Mouse (Mus musculus) liver, embryonic 13.5 days (tissue): ENCODE measurements around the gene Irak3. TPM values are rescaled to one million over a fixed set of nuclear protein-coding genes. Genes with fewer than 3 reads are reported as not detected.
A peak's percentile ranks its signal among the peaks of the same experiment; 100 is the strongest.

ENCODE experiments used
- ATAC-seq: fragments of 200-750 bp; cut with Nextera tagmentation; 2 replicates; pipeline ENCODE4 v1.8.0; 2017; ENCODE audit warnings: low read depth, mild to moderate bottlenecking, moderate number of reproducible peaks, moderate library complexity
- DNase-seq: peaks from one replicate; pipeline ENCODE4 v3.0.0; 2022
- H3K27ac ChIP-seq: fragments of 300-500 bp; sonication (generic); 2 replicates; pipeline ENCODE4 v1.5.1; 2015; ENCODE audit warnings: moderate library complexity, mild to moderate bottlenecking, inconsistent platforms
- H3K27me3 ChIP-seq: fragments of 300-500 bp; sonication (generic); 2 replicates; pipeline ENCODE4 v1.6.1; 2015; ENCODE audit warnings: mild to moderate bottlenecking, inconsistent platforms
- H3K36me3 ChIP-seq: fragments of 300-500 bp; sonication (generic); 2 replicates; pipeline ENCODE4 v1.6.1; 2015; ENCODE audit warnings: mild to moderate bottlenecking, inconsistent platforms
- H3K4me1 ChIP-seq: fragments of 300-500 bp; sonication (generic); replicated peaks from 2 replicates; pipeline ENCODE4 v1.6.1; 2015; ENCODE audit warnings: inconsistent platforms
- H3K4me2 ChIP-seq: fragments of 300-500 bp; sonication (generic); 2 replicates; pipeline ENCODE4 v1.6.1; 2015; ENCODE audit warnings: inconsistent platforms, mild to moderate bottlenecking, moderate library complexity
- H3K4me3 ChIP-seq: fragments of 300-500 bp; sonication (generic); replicated peaks from 2 replicates; pipeline ENCODE4 v1.5.1; 2015; ENCODE audit warnings: mild to moderate bottlenecking, inconsistent platforms
- H3K9ac ChIP-seq: fragments of 300-500 bp; sonication (generic); 2 replicates; pipeline ENCODE4 v1.6.1; 2015; ENCODE audit warnings: mild to moderate bottlenecking, inconsistent platforms
- H3K9me3 ChIP-seq: fragments of 300-500 bp; sonication (generic); replicated peaks from 2 replicates; pipeline ENCODE4 v1.6.1; 2016; ENCODE audit warnings: inconsistent platforms
- WGBS: fragments of 180-500 bp; shearing (Covaris S2); methylation state at CpG from one replicate; pipeline ENCODE4 v1.1.7; 2015; ENCODE audit not compliant: insufficient replicate concordance; 5-methylcytosine and 5-hydroxymethylcytosine counted together
- polyA plus RNA-seq: library from polyadenylated mRNA; unstranded; fragments of >200 nt; fragmentation: Nextera tagmentation; extraction: Ambion mirVana; gene quantifications from 2 replicates; pipeline ENCODE4 v1.2.1, GENCODE M21; 2015

The Irak3 gene
- polyA plus RNA-seq, 1 experiment from 2014 or later, result 0.80 TPM

GRCm38 (mm10) chr10:120153911-120154310 is 48.0 kb downstream of the Irak3 start:
- Histone ChIP-seq H3K27me3 (no peaks in the 10 kb centered on the region), H3K4me3 (no peak overlapping the region), H3K9me3 (no peaks in the 10 kb centered on the region; the same call in 1 of the 2 replicates), H3K4me2 (no peak overlapping the region), H3K27ac (no peak overlapping the region), H3K36me3 (no peaks in the 10 kb centered on the region), H3K4me1 (no peaks in the 10 kb centered on the region), H3K9ac (no peak overlapping the region)
- no peak for ATAC-seq
- WGBS, result 72% methylated on average over 2 of the region's 2 CpGs
- DNase-seq, result no peak

DNA sequence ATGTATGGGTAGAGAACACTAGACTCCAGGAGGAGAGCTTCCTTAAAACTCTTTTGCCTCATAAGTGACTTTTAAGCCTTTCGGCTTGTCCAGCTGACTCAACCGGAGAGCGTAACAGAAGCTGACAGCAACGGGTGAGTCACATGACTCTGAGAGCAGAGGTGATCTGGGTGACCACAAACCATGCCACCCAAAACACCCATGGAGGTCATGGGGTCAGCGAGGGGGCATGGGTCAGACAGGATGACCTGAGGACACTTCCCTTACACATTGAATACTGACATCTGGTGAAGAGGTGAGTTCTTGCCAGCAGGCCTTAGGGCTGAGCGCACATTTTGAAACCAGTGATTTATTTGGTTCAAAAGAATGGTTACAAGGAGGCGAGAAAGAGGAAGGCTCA is 50.3 kb downstream of the Irak3 start:
- Histone ChIP-seq H3K4me3 (no peak overlapping the region), H3K4me2 (no peak overlapping the region), H3K9me3 (no peaks in the 10 kb centered on the region; the same call in 1 of the 2 replicates), H3K27ac (no peak overlapping the region), H3K36me3 (no peaks in the 10 kb centered on the region), H3K27me3 (no peaks in the 10 kb centered on the region), H3K9ac (no peak overlapping the region), H3K4me1 (no peaks in the 10 kb centered on the region)
- DNase-seq, result no peak
- 77% methylated on average over 7 of the region's 7 CpGs for WGBS
- ATAC-seq, result no peak

DNA sequence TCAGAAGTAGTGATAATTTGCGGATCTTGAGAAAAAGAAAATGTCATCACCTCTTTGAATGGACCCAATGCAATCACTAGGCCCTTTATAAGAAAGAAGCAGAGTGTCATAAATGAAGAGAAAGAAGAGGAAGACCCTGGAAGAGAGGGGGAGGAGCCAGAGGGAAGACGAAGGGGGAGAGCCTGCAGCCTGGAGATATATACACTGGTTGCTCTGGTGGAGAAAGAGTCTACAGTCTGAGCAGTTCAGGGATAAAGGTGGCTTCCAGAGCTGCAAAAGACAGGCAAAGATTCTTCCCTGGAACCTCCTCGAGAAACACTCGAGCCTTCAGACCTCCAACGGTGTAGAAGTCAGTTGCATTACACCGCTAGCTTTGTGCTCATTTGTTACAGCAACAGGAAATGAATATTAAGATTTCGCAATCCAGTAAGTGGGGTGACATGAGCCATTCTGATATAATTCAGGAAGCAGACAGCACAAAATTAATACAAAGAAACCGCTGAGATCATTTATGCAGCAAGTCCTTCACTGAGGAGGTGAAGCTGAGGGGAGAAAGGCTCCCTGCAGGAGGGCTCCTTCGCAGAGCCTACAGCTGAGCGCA is 60.9 kb downstream of the Irak3 start:
- DNase-seq (no peak), ATAC-seq (no peak)
- Histone ChIP-seq H3K27me3 (no peaks in the 10 kb centered on the region), H3K36me3 (no peaks in the 10 kb centered on the region), H3K9ac (no peak overlapping the region), H3K4me1 (no peaks in the 10 kb centered on the region), H3K4me2 (no peak overlapping the region), H3K4me3 (no peak overlapping the region), H3K9me3 (no peaks in the 10 kb centered on the region), H3K27ac (no peak overlapping the region)
- 34% methylated on average over 10 of the region's 10 CpGs for WGBS

GRCm38 (mm10) chr10:120140193-120140592 is 61.7 kb downstream of the Irak3 start:
- no peaks in the 10 kb centered on the region for H3K27me3 ChIP-seq
- no peak overlapping the region for H3K9ac ChIP-seq
- WGBS, result 28% methylated on average over 4 of the region's 4 CpGs
- no peak overlapping the region for H3K27ac ChIP-seq
- no peak overlapping the region for H3K4me3 ChIP-seq
- no peak for DNase-seq
- H3K9me3 ChIP-seq, result no peaks in the 10 kb centered on the region
- H3K4me1 ChIP-seq, result no peaks in the 10 kb centered on the region
- H3K4me2 ChIP-seq, result no peak overlapping the region
- H3K36me3 ChIP-seq, result no peaks in the 10 kb centered on the region
- no peak for ATAC-seq

- Histone ChIP-seq H3K27ac (no peak overlapping the region), H3K27me3 (no peaks in the 10 kb centered on the region), H3K9me3 (no peaks in the 10 kb centered on the region), H3K4me3 (no peak overlapping the region), H3K4me2 (no peak overlapping the region), H3K36me3 (no peaks in the 10 kb centered on the region), H3K4me1 (no peaks in the 10 kb centered on the region), H3K9ac (no peak overlapping the region)
- ATAC-seq, result no peak
- 53% methylated on average over 12 of the region's 12 CpGs for WGBS
- DNase-seq, result no peak
Observed at GRCm38 (mm10) chr10:120136020-120136562, 65.8 kb downstream of the Irak3 start.

DNA sequence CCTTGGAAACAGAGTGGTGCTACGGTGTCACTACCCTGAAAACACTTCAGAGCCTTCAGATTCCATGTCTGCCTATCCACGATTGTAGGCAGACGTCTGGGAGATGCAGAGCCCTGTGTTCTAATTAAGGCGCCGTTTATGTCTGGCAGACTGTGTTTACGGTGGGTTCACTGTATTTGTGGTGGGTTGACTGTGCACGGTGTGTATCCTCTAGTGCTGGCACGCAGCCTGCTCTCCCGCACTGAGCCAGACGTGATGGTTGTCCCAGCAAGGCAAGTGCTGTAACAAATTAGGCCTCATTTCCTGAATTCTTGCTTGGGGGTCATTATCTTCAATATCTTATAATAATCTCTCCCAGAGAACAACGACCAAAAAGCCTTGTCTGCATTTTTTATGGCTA is 68.2 kb downstream of the Irak3 start:
- H3K9me3 ChIP-seq, result no peaks in the 10 kb centered on the region
- peaks cover 6% of the 10 kb centered on the region; the same call in 1 of the 2 replicates for H3K27me3 ChIP-seq
- WGBS, result 66% methylated on average over 11 of the region's 11 CpGs
- H3K4me1 ChIP-seq, result no peaks in the 10 kb centered on the region
- no peak overlapping the region for H3K9ac ChIP-seq
- H3K4me2 ChIP-seq, result no peak overlapping the region
- no peak overlapping the region for H3K4me3 ChIP-seq
- no peak for DNase-seq
- ATAC-seq, result no peak
- H3K27ac ChIP-seq, result no peak overlapping the region
- H3K36me3 ChIP-seq, result no peaks in the 10 kb centered on the region

- Histone ChIP-seq H3K9ac (no peak overlapping the region), H3K27me3 (peaks cover 11% of the 10 kb centered on the region; the same call in 1 of the 2 replicates), H3K4me1 (no peaks in the 10 kb centered on the region), H3K4me3 (no peak overlapping the region), H3K9me3 (no peaks in the 10 kb centered on the region), H3K36me3 (no peaks in the 10 kb centered on the region), H3K4me2 (no peak overlapping the region), H3K27ac (no peak overlapping the region)
- WGBS, result 55% methylated on average over 16 of the region's 16 CpGs
- DNase-seq (peak; percentile 17), ATAC-seq (no peak)
Observed at GRCm38 (mm10) chr10:120130621-120131020, 71.3 kb downstream of the Irak3 start.

DNA sequence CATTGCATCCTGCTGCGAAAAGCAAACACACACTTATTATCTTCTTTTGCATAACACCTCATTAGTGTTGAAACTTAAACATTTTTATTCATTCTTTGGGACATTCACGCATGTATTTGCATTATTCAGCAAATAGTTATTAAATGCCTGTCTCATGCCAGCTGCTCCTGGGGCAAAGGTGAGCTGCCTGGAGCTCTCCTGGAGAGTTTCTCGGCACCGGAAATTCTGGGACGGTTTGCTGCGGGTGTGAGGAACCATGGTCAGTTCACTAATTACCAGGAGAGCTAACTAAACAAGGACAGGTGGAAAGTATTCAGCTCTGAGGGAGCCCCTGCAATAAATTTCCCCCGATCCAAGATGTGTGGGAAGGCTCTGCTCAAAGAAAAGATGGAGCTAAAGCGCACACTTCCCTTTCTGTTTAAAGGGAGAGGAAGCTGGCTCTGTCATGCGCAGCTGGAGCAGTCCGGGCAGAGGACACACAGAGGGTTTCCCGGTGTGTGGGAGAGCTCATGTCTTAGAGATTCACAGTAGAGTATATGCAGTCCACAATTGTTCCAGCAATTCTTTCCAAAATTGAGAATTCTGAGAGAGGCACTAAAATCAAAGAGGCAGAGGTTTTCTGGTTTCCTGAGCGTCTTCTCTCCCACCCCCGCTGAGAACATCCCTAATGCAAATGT is 73.2 kb downstream of the Irak3 start:
- DNase-seq, result no peak

GRCm38 (mm10) chr10:120125465-120125857 is 76.5 kb downstream of the Irak3 start:
- Histone ChIP-seq H3K4me3 (no peak overlapping the region), H3K27ac (no peak overlapping the region), H3K9me3 (no peaks in the 10 kb centered on the region), H3K36me3 (no peaks in the 10 kb centered on the region), H3K27me3 (peaks cover 11% of the 10 kb centered on the region; the same call in 1 of the 2 replicates), H3K4me1 (no peaks in the 10 kb centered on the region; the same call in 1 of the 2 replicates), H3K4me2 (no peak overlapping the region), H3K9ac (no peak overlapping the region)
- DNase-seq (no peak), ATAC-seq (no peak)
- 33% methylated on average over 10 of the region's 10 CpGs for WGBS

More for the DNA sequence above, 73.2 kb downstream of the Irak3 start:
- Histone ChIP-seq H3K4me2 (no peak overlapping the region), H3K9ac (no peak overlapping the region), H3K27ac (no peak overlapping the region), H3K36me3 (no peaks in the 10 kb centered on the region), H3K4me3 (no peak overlapping the region), H3K4me1 (no peaks in the 10 kb centered on the region; the same call in 1 of the 2 replicates), H3K9me3 (no peaks in the 10 kb centered on the region), H3K27me3 (peaks cover 11% of the 10 kb centered on the region; the same call in 1 of the 2 replicates)
- no peak for ATAC-seq
- WGBS, result 27% methylated on average over 13 of the region's 13 CpGs

GRCm38 (mm10) chr10:120124801-120125464 is 77.0 kb downstream of the Irak3 start:
- Histone ChIP-seq H3K27ac (no peak overlapping the region), H3K4me1 (no peaks in the 10 kb centered on the region; the same call in 1 of the 2 replicates), H3K9me3 (no peaks in the 10 kb centered on the region), H3K9ac (no peak overlapping the region), H3K27me3 (peaks cover 11% of the 10 kb centered on the region; the same call in 1 of the 2 replicates), H3K36me3 (no peaks in the 10 kb centered on the region), H3K4me3 (no peak overlapping the region), H3K4me2 (no peak overlapping the region)
- ATAC-seq (peak; percentile 60; the same call in 1 of the 2 replicates), DNase-seq (peak; percentile 57)
- 36% methylated on average over 7 of the region's 7 CpGs for WGBS

DNA sequence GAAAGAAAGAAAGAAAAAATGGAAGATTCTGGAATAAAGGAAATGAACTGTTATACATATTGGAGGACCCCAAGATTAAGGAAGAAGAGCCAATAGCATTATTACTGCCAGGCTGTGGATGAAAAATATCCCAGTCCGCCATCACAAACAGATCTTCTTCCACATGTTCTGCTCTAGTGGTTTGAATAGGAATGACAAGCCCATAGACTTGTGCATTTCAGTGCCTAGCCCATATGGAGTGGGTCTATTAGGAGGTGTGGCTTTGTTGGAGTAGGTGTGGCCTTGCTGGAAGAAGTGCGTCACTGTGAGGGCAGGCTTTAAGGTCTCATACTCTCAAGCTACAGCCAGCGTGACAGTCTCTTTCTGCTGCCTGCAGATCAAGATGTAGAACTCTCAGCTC is 78.2 kb downstream of the Irak3 start:
- H3K9ac ChIP-seq, result no peak overlapping the region
- DNase-seq (no peak), ATAC-seq (no peak)
- H3K27me3 ChIP-seq, result peaks cover 6% of the 10 kb centered on the region; the same call in 1 of the 2 replicates
- H3K9me3 ChIP-seq, result no peaks in the 10 kb centered on the region
- H3K4me1 ChIP-seq, result no peaks in the 10 kb centered on the region; the same call in 1 of the 2 replicates
- no peak overlapping the region for H3K27ac ChIP-seq
- no peaks in the 10 kb centered on the region for H3K36me3 ChIP-seq
- H3K4me2 ChIP-seq, result no peak overlapping the region
- no peak overlapping the region for H3K4me3 ChIP-seq
- WGBS, result 84% methylated on average over 3 of the region's 3 CpGs
